Mouse (Mus musculus) T-helper 17 cell (primary cell): Measurements from ENCODE around the gene Agrn.
"Not testable (repeated sequence)": the region's sequence is repeated elsewhere in the genome, so short reads cannot be mapped to it uniquely, and the experiment has no call there.

Source experiments
- in situ Hi-C, 2 experiments: fragments of 300-600 bp; cut with MboI, MseI; formaldehyde crosslinking; loops; 1 replicate in 1 of 2; 2 replicates in 1 of 2; pipeline ENCODE4 v1.15.1; 2025; ENCODE audit warnings: high pct_unique_total_duplicates in 2 of 2

Agrn gene

GRCm38 (mm10) chr4:156166477-156166876, 30.8 kb downstream of the Agrn start:
- in situ Hi-C loops: no loop called here

- in situ Hi-C loops: no loop called here
Observed at GRCm38 (mm10) chr4:156154771-156155170, 42.5 kb downstream of the Agrn start.

- in situ Hi-C loops: not testable (repeated sequence)
Observed at GRCm38 (mm10) chr4:156150887-156151286, 46.4 kb downstream of the Agrn start.

GRCm38 (mm10) chr4:156136285-156137100, 60.8 kb downstream of the Agrn start:
- in situ Hi-C loops: no loop called here

- in situ Hi-C loops: no loop called here
Observed at GRCm38 (mm10) chr4:156135801-156136200, 61.5 kb downstream of the Agrn start.

- in situ Hi-C loops: no loop called here
Observed at GRCm38 (mm10) chr4:156135112-156135511, 62.2 kb downstream of the Agrn start.

GRCm38 (mm10) chr4:156133943-156134605, 63.2 kb downstream of the Agrn start:
- in situ Hi-C loops: no loop called here

GRCm38 (mm10) chr4:156133334-156133733, 64.0 kb downstream of the Agrn start:
- in situ Hi-C loops: no loop called here

GRCm38 (mm10) chr4:156130940-156131339, 66.3 kb downstream of the Agrn start:
- in situ Hi-C loops: no loop called here

- in situ Hi-C loops: no loop called here
Observed at GRCm38 (mm10) chr4:156130436-156130835, 66.9 kb downstream of the Agrn start, which contains the start of gene Rnf223. Rnf223 (plus strand) TSS chr4:156130513.

- in situ Hi-C loops: loop anchor here (5.0 kb wide), 2 partner anchors 59 to 119 kb away; no protein-coding TSS in a partner anchor
Observed at GRCm38 (mm10) chr4:156128746-156129145, 68.5 kb downstream of the Agrn start.

- in situ Hi-C loops: loop anchor here (5.0 kb wide), 2 partner anchors 60 to 120 kb away; no protein-coding TSS in a partner anchor
Observed at GRCm38 (mm10) chr4:156126841-156127240, 70.4 kb downstream of the Agrn start.

- in situ Hi-C loops: loop anchor here (5.0 kb wide), 2 partner anchors 62 to 122 kb away; no protein-coding TSS in a partner anchor
Observed at GRCm38 (mm10) chr4:156125393-156125792, 71.9 kb downstream of the Agrn start.

- in situ Hi-C loops: no loop called here
Observed at GRCm38 (mm10) chr4:156124077-156124476, 73.2 kb downstream of the Agrn start.
